Mouse (Mus musculus) lung, postnatal 0 days (tissue): ENCODE results near the gene Pmfbp1. TPM values are rescaled to one million over a fixed set of nuclear protein-coding genes. Genes with fewer than 3 reads are reported as not detected.

Experiments
- ATAC-seq: fragments of 200-750 bp; cut with Nextera tagmentation; 2 replicates; pipeline ENCODE4 v1.8.0; 2017; ENCODE audit warnings: moderate library complexity
- DNase-seq: peaks from one replicate; pipeline ENCODE4 v3.0.0-alpha.2; 2016; ENCODE audit warnings: low spot score
- H3K27ac ChIP-seq: fragments of 300-500 bp; sonication (generic); 2 replicates; pipeline ENCODE4 v1.5.1; 2014; ENCODE audit warnings: antibody characterized with exemption, mild to moderate bottlenecking, low read length, mixed read lengths
- H3K27me3 ChIP-seq: fragments of 300-500 bp; sonication (generic); replicated peaks from 2 replicates; pipeline ENCODE4 v1.6.1; 2014; ENCODE audit warnings: low read length, mixed read lengths; ENCODE audit not compliant: insufficient read depth
- H3K36me3 ChIP-seq: fragments of 300-500 bp; sonication (generic); 2 replicates; pipeline ENCODE4 v1.6.1; 2014; ENCODE audit warnings: low read length, mixed read lengths; ENCODE audit not compliant: insufficient read depth
- H3K4me1 ChIP-seq: fragments of 300-500 bp; sonication (generic); 2 replicates; pipeline ENCODE4 v1.6.1; 2014; ENCODE audit warnings: antibody characterized with exemption, low read depth, low read length, mixed read lengths; ENCODE audit not compliant: insufficient read depth
- H3K4me2 ChIP-seq: fragments of 300-500 bp; sonication (generic); replicated peaks from 2 replicates; pipeline ENCODE4 v1.6.1; 2014; ENCODE audit warnings: low read depth, mild to moderate bottlenecking, low read length, moderate library complexity, mixed read lengths
- H3K4me3 ChIP-seq: fragments of 300-500 bp; sonication (generic); 2 replicates; pipeline ENCODE4 v1.5.1; 2014; ENCODE audit warnings: low read depth, low read length
- H3K9ac ChIP-seq: fragments of 300-500 bp; sonication (generic); replicated peaks from 2 replicates; pipeline ENCODE4 v1.6.1; 2014; ENCODE audit warnings: low read depth, mild to moderate bottlenecking
- H3K9me3 ChIP-seq: fragments of 300-500 bp; sonication (generic); 2 replicates; pipeline ENCODE4 v1.6.1; 2016; ENCODE audit warnings: low read length, mixed read lengths
- CTCF ChIP-seq: IDR thresholded peaks from 2 replicates; pipeline ENCODE4 v1.5.1; 2016; ENCODE audit warnings: antibody characterized with exemption, mild to moderate bottlenecking
- EP300 ChIP-seq: IDR thresholded peaks from 2 replicates; pipeline ENCODE4 v1.6.1; 2016; ENCODE audit warnings: antibody characterized with exemption, mild to moderate bottlenecking, control low read depth
- WGBS: fragments of 180-500 bp; shearing (Covaris S2); extraction: QIAGEN DNeasy Blood & Tissue Kit; methylation state at CpG from one replicate; pipeline ENCODE4 v1.1.7; 2014; 5-methylcytosine and 5-hydroxymethylcytosine counted together
- polyA plus RNA-seq: library from polyadenylated mRNA; unstranded; fragments of >200 nt; fragmentation: Nextera tagmentation; extraction: Ambion mirVana; gene quantifications from 2 replicates; pipeline ENCODE4 v1.2.1, GENCODE M21; 2015

Gene Pmfbp1
- polyA plus RNA-seq, 1 experiment from 2014 or later = not detected

DNA sequence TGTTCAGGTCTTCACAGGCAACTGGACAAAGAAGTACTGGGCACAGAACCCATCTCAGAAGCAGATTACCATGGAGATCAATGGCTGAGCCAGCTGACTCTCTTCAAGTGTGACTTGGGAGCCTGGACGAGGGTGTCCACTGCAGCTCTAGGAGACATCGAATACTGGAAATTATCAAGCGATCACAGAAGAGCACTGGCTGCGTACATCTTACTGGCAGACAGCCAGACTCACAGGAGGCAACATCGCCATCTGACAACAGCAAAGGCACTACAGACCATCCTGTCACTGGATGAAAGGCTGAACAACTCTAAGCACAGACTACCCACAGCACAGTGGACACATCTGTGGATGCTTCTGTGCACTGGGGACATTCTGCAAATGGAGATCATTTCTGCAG, 98.3 kb downstream of the Pmfbp1 start:
- ATAC-seq (no peak), DNase-seq (no peak)
- no peak overlapping the region for H3K27ac ChIP-seq
- H3K4me3 ChIP-seq = no peak overlapping the region
- no peaks in the 10 kb centered on the region for H3K9me3 ChIP-seq
- TF ChIP-seq CTCF (no peak), EP300 (no peak)
- no peak overlapping the region for H3K9ac ChIP-seq
- WGBS = 79% methylated on average over 5 of the region's 5 CpGs
- H3K27me3 ChIP-seq = no peaks in the 10 kb centered on the region
- no peaks in the 10 kb centered on the region for H3K36me3 ChIP-seq
- H3K4me2 ChIP-seq = no peak overlapping the region
- H3K4me1 ChIP-seq = no peaks in the 10 kb centered on the region

Other genes starting within 250 kb of the Pmfbp1 start
- 12.5 and 12.7 TPM in 2 replicates for gene Dhx38, start 71.8 kb downstream of the Pmfbp1 start, polyA plus RNA-seq
- gene Txnl4b, start 71.9 kb downstream of the Pmfbp1 start, polyA plus RNA-seq = 24.4 and 25.0 TPM in 2 replicates
- gene Hp, start 85.1 kb downstream of the Pmfbp1 start, polyA plus RNA-seq = 703 and 838 TPM in 2 replicates
- gene Dhodh, start 114.6 kb downstream of the Pmfbp1 start, polyA plus RNA-seq = 16.2 and 18.5 TPM in 2 replicates
- 0.07 and 0.13 TPM in 2 replicates for gene Pkd1l3, start 120.5 kb downstream of the Pmfbp1 start, polyA plus RNA-seq
- gene Ist1, start 199.2 kb downstream of the Pmfbp1 start, polyA plus RNA-seq = 91.3 and 105 TPM in 2 replicates
- 13.2 and 14.4 TPM in 2 replicates for gene Zfp821, start 211.5 kb downstream of the Pmfbp1 start, polyA plus RNA-seq
- gene Atxn1l, start 243.7 kb downstream of the Pmfbp1 start, polyA plus RNA-seq = 3.9 and 4.8 TPM in 2 replicates